17 mouse cellular contexts compared by ENCODE assay signal in the genomic region with DNA sequence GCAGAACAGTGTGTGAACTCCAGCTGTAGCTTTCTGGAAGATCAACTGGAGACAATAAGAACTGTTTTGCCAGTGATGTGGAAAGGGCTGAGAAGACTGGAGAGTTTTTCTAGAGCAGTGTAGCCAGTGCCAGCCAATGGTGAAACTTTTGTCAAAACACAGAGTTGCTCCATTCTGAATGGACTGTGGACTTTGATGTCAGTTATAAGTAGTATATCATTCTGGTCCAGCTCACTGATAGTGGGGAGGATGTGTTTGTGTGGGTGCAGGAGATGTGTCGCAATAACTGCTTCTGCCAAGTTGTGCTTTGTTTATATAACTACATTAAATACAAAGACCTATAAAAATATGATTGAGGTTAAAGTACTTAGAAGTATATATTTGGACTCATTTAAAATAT. TPM values are rescaled to one million over a fixed set of nuclear protein-coding genes. Genes with fewer than 3 reads are reported as not detected.
DNase-seq lines count a peak whose midpoint lies in the region; ATAC-seq and TF ChIP-seq lines count a peak whose summit lies in the region.
"Had no signal": no experiment of that assay in that cellular context is flagged by ENCODE, and none has a peak within 500 bp of the region (broad histone marks: within the 10 kb centered on the region; RNA-seq: fewer than 3 reads in every experiment).

No protein-coding gene starts in this region.

- no peak overlapping the region for H3K9ac ChIP-seq in liver, embryonic 15.5 days
- no peak overlapping the region for H3K9ac ChIP-seq in liver, embryonic 12.5 days
- H3K9ac ChIP-seq in midbrain, embryonic 16.5 days (ENCODE audit: low read depth, low read length), result no peak overlapping the region
- H3K9ac ChIP-seq: embryonic facial prominence, embryonic 15.5 days; hindbrain, embryonic 13.5 days; limb, embryonic 12.5 days; neural tube, embryonic 13.5 days had no signal

- no peak overlapping the region for H3ac ChIP-seq in C2C12 (ENCODE audit: control insufficient read depth, insufficient read length, low read depth)

- H3K27me3 ChIP-seq in liver, embryonic 15.5 days, result no peaks in the 10 kb centered on the region
- no peaks in the 10 kb centered on the region for H3K27me3 ChIP-seq in liver, embryonic 12.5 days (replicated peaks)
- H3K27me3 ChIP-seq in C2C12 (ENCODE audit: control insufficient read depth, insufficient read depth, insufficient read length), result no peaks in the 10 kb centered on the region
- no peaks in the 10 kb centered on the region for H3K27me3 ChIP-seq in midbrain, embryonic 16.5 days (ENCODE audit: control insufficient read depth, insufficient read depth, low read depth, low read length)
- H3K27me3 ChIP-seq: embryonic facial prominence, embryonic 15.5 days; hindbrain, embryonic 13.5 days; limb, embryonic 12.5 days; neural tube, embryonic 13.5 days had no signal

- H3K9me3 ChIP-seq in liver, embryonic 15.5 days (replicated peaks), result no peaks in the 10 kb centered on the region
- no peaks in the 10 kb centered on the region for H3K9me3 ChIP-seq in liver, embryonic 12.5 days (replicated peaks)
- H3K9me3 ChIP-seq in midbrain, embryonic 16.5 days (replicated peaks; ENCODE audit: control insufficient read depth, low read length, poor library complexity, severe bottlenecking), result no peaks in the 10 kb centered on the region
- H3K9me3 ChIP-seq: embryonic facial prominence, embryonic 15.5 days; hindbrain, embryonic 13.5 days; limb, embryonic 12.5 days; neural tube, embryonic 13.5 days had no signal

- no peak overlapping the region for H3K27ac ChIP-seq in liver, embryonic 15.5 days (replicated peaks)
- no peak overlapping the region for H3K27ac ChIP-seq in liver, embryonic 12.5 days
- no peak overlapping the region for H3K27ac ChIP-seq in midbrain, embryonic 16.5 days (ENCODE audit: low read length)
- H3K27ac ChIP-seq: embryonic facial prominence, embryonic 15.5 days; hindbrain, embryonic 13.5 days; left cerebral cortex, adult 2 months; limb, embryonic 12.5 days; neural tube, embryonic 13.5 days had no signal

- H3K4me1 ChIP-seq in liver, embryonic 15.5 days (replicated peaks), result no peaks in the 10 kb centered on the region
- H3K4me1 ChIP-seq in liver, embryonic 12.5 days, result no peaks in the 10 kb centered on the region
- no peaks in the 10 kb centered on the region for H3K4me1 ChIP-seq in midbrain, embryonic 16.5 days (ENCODE audit: control insufficient read depth, insufficient read depth, low read length)
- H3K4me1 ChIP-seq: embryonic facial prominence, embryonic 15.5 days; hindbrain, embryonic 13.5 days; limb, embryonic 12.5 days; neural tube, embryonic 13.5 days had no signal

- H3K4me2 ChIP-seq in liver, embryonic 15.5 days, result no peak overlapping the region
- no peak overlapping the region for H3K4me2 ChIP-seq in liver, embryonic 12.5 days
- H3K4me2 ChIP-seq in midbrain, embryonic 16.5 days (ENCODE audit: low read length), result no peak overlapping the region
- H3K4me2 ChIP-seq: embryonic facial prominence, embryonic 15.5 days; hindbrain, embryonic 13.5 days; limb, embryonic 12.5 days; neural tube, embryonic 13.5 days had no signal

- no peaks in the 10 kb centered on the region for H3K79me3 ChIP-seq in C2C12 (ENCODE audit: low read depth)

- H3K4me3 ChIP-seq in liver, embryonic 15.5 days (replicated peaks), result no peak overlapping the region
- H3K4me3 ChIP-seq in liver, embryonic 12.5 days, result no peak overlapping the region
- H3K4me3 ChIP-seq in C2C12 (ENCODE audit: insufficient read depth, poor library complexity, severe bottlenecking), result no peak overlapping the region
- H3K4me3 ChIP-seq in midbrain, embryonic 16.5 days (ENCODE audit: low read depth, low read length), result no peak overlapping the region
- H3K4me3 ChIP-seq: embryonic facial prominence, embryonic 15.5 days; hindbrain, embryonic 13.5 days; left cerebral cortex, adult 2 months; limb, embryonic 12.5 days; neural tube, embryonic 13.5 days had no signal

- intact Hi-C loops in heart, postnatal 10 days (cut with DNase I), result no loop called here

- H3K36me3 ChIP-seq in liver, embryonic 15.5 days (replicated peaks), result no peaks in the 10 kb centered on the region
- no peaks in the 10 kb centered on the region for H3K36me3 ChIP-seq in liver, embryonic 12.5 days
- H3K36me3 ChIP-seq in C2C12 (ENCODE audit: control insufficient read depth, insufficient read depth), result no peaks in the 10 kb centered on the region
- H3K36me3 ChIP-seq in midbrain, embryonic 16.5 days (ENCODE audit: control insufficient read depth, insufficient read depth, low read length), result no peaks in the 10 kb centered on the region
- H3K36me3 ChIP-seq: embryonic facial prominence, embryonic 15.5 days; hindbrain, embryonic 13.5 days; limb, embryonic 12.5 days; neural tube, embryonic 13.5 days had no signal

- TF ChIP-seq CTCF in C2C12 (IDR thresholded peaks at IDR 0.05; ENCODE audit: control insufficient read depth, insufficient read depth, insufficient read length), result no peak

- ATAC-seq in liver, embryonic 15.5 days (ENCODE audit: insufficient read depth), result peak; percentile 68
- no peak for ATAC-seq in liver, embryonic 12.5 days
- ATAC-seq in megakaryocyte progenitor cell, adult 5-6 weeks (replicated peaks; ENCODE audit: poor library complexity), result peak; percentile 42
- ATAC-seq in midbrain, embryonic 16.5 days, result no peak

- WGBS in liver, embryonic 15.5 days (ENCODE audit: insufficient replicate concordance), result 64% methylated on average over 1 of the region's 1 CpGs
- WGBS in liver, embryonic 12.5 days (ENCODE audit: insufficient replicate concordance), result 77% methylated on average over 1 of the region's 1 CpGs
- 84% methylated on average over 1 of the region's 1 CpGs for WGBS in midbrain, embryonic 16.5 days

- peak; percentile 33 for DNase-seq in fat pad, adult 2 months (ENCODE audit: extremely low read depth, low read depth, low spot score)
- no peak for DNase-seq in heart, postnatal 10 days
- DNase-seq: adrenal gland, postnatal 25 days; cerebellum, adult 18-20 months; gastrocnemius, postnatal 10 days; kidney, postnatal 14 days; thymus, adult 18-20 months had no signal

- no peaks in the 10 kb centered on the region for H3K79me2 ChIP-seq in C2C12 (ENCODE audit: control insufficient read depth, insufficient read depth)

TF ChIP-seq in C2C12, 6 proteins besides CTCF, POLR2A, EP300 and RAD21:
- no peak for TF ChIP-seq MAX (IDR thresholded peaks at IDR 0.05)
- TF ChIP-seq CEBPB (IDR thresholded peaks at IDR 0.05; ENCODE audit: low read depth), result peak; percentile 54

RNA-seq across cellular contexts. Expression of a gene that starts 45.5 kb away (rescaled TPM):
- 6.5 and 7.1 TPM in 2 replicates for polyA plus RNA-seq in liver, embryonic 15.5 days (2015; fragmentation: Nextera tagmentation; extraction: Ambion mirVana)
- polyA plus RNA-seq in liver, embryonic 12.5 days (2016; fragmentation: Nextera tagmentation; extraction: Ambion mirVana), result 10.2 and 10.7 TPM in 2 replicates
- 7.7 TPM for polyA plus RNA-seq in C2C12 (2012; fragmentation: generic; extraction: Trizol)
- total RNA-seq in megakaryocyte progenitor cell, adult 5-6 weeks (2015), result 24.0 and 28.6 TPM in 2 replicates
- 33.5 and 43.6 TPM in 2 replicates for total RNA-seq in megakaryocyte progenitor cell, adult 5-6 weeks (2017)
- total RNA-seq in heart, postnatal 10 days (2021), result 10 to 100 TPM; 56.0 to 58.3 TPM
- 4.1 and 5.2 TPM in 2 replicates for polyA plus RNA-seq in midbrain, embryonic 16.5 days (2015; fragmentation: Nextera tagmentation; extraction: Ambion mirVana)

Comparison
In these comparisons a context has a peak if more than half of its experiments do, and no peak if none do; other contexts are left out.
1. ATAC-seq: peak in liver, embryonic 15.5 days (single experiment) and megakaryocyte progenitor cell, adult 5-6 weeks (single experiment); none in liver, embryonic 12.5 days (single experiment) and midbrain, embryonic 16.5 days (single experiment).